Mouse (Mus musculus): Measurements from ENCODE around the gene Id1.

- no peak for TF ChIP-seq EP300 (optimal IDR thresholded peaks at IDR 0.05)
- TF ChIP-seq CTCF (IDR thresholded peaks at IDR 0.05; ENCODE audit: low read depth), result peak; percentile 99
These were observed 39.4 kb upstream of the Id1 start for GRCm38 (mm10) chr2:152696476-152697164.
